Mouse (Mus musculus): Measurements from ENCODE around the gene Iars2.

The Iars2 gene

GRCm38 (mm10) chr1:185328721-185329610 is at the start of gene Iars2:
TSS of gene Iars2 (minus strand) at chr1:185329396.
- DNase-seq (ENCODE audit: low read depth, low spot score), result peak; percentile 84

GRCm38 (mm10) chr1:185377429-185377828 is 48.2 kb upstream of the Iars2 start:
- no peak for DNase-seq (ENCODE audit: low read depth, low spot score)

GRCm38 (mm10) chr1:185376390-185376789 is 47.2 kb upstream of the Iars2 start:
- no peak for DNase-seq (ENCODE audit: low read depth, low spot score)

- DNase-seq (ENCODE audit: low read depth, low spot score), result no peak
These were observed 40.8 kb upstream of the Iars2 start for GRCm38 (mm10) chr1:185369979-185370378.

GRCm38 (mm10) chr1:185367383-185367782 is 38.2 kb upstream of the Iars2 start:
- DNase-seq (ENCODE audit: low read depth, low spot score), result no peak

- no peak for DNase-seq (ENCODE audit: low read depth, low spot score)
These were observed 35.0 kb upstream of the Iars2 start for GRCm38 (mm10) chr1:185364183-185364540.

GRCm38 (mm10) chr1:185363526-185364182 is 34.5 kb upstream of the Iars2 start:
- peak; percentile 37 for DNase-seq (ENCODE audit: low read depth, low spot score)

- DNase-seq (ENCODE audit: low read depth, low spot score), result peak; percentile 98
These were observed 33.7 kb upstream of the Iars2 start, which contains the start of gene Eprs for GRCm38 (mm10) chr1:185362677-185363520. TSS of gene Eprs (plus strand) at chr1:185363044.

- no peak for DNase-seq (ENCODE audit: low read depth, low spot score)
These were observed 29.0 kb upstream of the Iars2 start for GRCm38 (mm10) chr1:185358211-185358610.

- no peak for DNase-seq (ENCODE audit: low read depth, low spot score)
These were observed 27.1 kb upstream of the Iars2 start for GRCm38 (mm10) chr1:185356246-185356645.

GRCm38 (mm10) chr1:185354731-185355130 is 25.5 kb upstream of the Iars2 start:
- DNase-seq (ENCODE audit: low read depth, low spot score), result no peak

GRCm38 (mm10) chr1:185353351-185353750 is 24.2 kb upstream of the Iars2 start:
- no peak for DNase-seq (ENCODE audit: low read depth, low spot score)

- no peak for DNase-seq (ENCODE audit: low read depth, low spot score)
These were observed 23.0 kb upstream of the Iars2 start for GRCm38 (mm10) chr1:185352151-185352550.

GRCm38 (mm10) chr1:185350611-185351010 is 21.4 kb upstream of the Iars2 start:
- no peak for DNase-seq (ENCODE audit: low read depth, low spot score)

- DNase-seq (ENCODE audit: low read depth, low spot score), result no peak
These were observed 20.5 kb upstream of the Iars2 start for GRCm38 (mm10) chr1:185349741-185350140.

GRCm38 (mm10) chr1:185346188-185346587 is 17.0 kb upstream of the Iars2 start:
- DNase-seq (ENCODE audit: low read depth, low spot score), result no peak

- DNase-seq (ENCODE audit: low read depth, low spot score), result no peak
These were observed 14.2 kb upstream of the Iars2 start for GRCm38 (mm10) chr1:185343422-185343821.

- no peak for DNase-seq (ENCODE audit: low read depth, low spot score)
These were observed 13.2 kb upstream of the Iars2 start for GRCm38 (mm10) chr1:185342441-185342840.

GRCm38 (mm10) chr1:185336535-185336934 is 7.3 kb upstream of the Iars2 start:
- DNase-seq (ENCODE audit: low read depth, low spot score), result no peak

GRCm38 (mm10) chr1:185335231-185335765 is 6.1 kb upstream of the Iars2 start:
- no peak for DNase-seq (ENCODE audit: low read depth, low spot score)

GRCm38 (mm10) chr1:185334136-185334535 is 4.9 kb upstream of the Iars2 start:
- DNase-seq (ENCODE audit: low read depth, low spot score), result no peak

GRCm38 (mm10) chr1:185333651-185334050 is 4.5 kb upstream of the Iars2 start:
- no peak for DNase-seq (ENCODE audit: low read depth, low spot score)
